Mouse (Mus musculus) CH12.LX (cell line): ENCODE data around the gene Cpb1. TPM values are rescaled to one million over a fixed set of nuclear protein-coding genes. Genes with fewer than 3 reads are reported as not detected.

ENCODE experiments used
- DNase-seq: peaks from one replicate; pipeline ENCODE4 v3.0.0-alpha.2; 2013; ENCODE audit errors: extremely low read depth
- H3K27ac ChIP-seq: 2 replicates; pipeline ENCODE4 v1.5.1; 2012; ENCODE audit warnings: low read depth, mild to moderate bottlenecking, control low read depth, moderate library complexity; ENCODE audit not compliant: insufficient read depth
- H3K27me3 ChIP-seq: replicated peaks from 2 replicates; pipeline ENCODE3; 2012; ENCODE audit warnings: inconsistent platforms
- H3K36me3 ChIP-seq, 2 experiments: replicated peaks in 1 of 2; 2 replicates each; pipeline versions ENCODE3 to v1.6.1; 2012; ENCODE audit warnings: inconsistent platforms in 1 of 2, low read length in 1 of 2, mild to moderate bottlenecking in 1 of 2, mixed read lengths in 1 of 2, moderate library complexity in 1 of 2; ENCODE audit not compliant: control insufficient read depth in 1 of 2, insufficient read depth in 1 of 2
- H3K4me1 ChIP-seq, 2 experiments: 2 replicates each; pipeline ENCODE4 v1.6.1; 2012; ENCODE audit warnings: inconsistent platforms in 1 of 2, moderate library complexity in 1 of 2; ENCODE audit not compliant: insufficient read depth in 2 of 2, control insufficient read depth in 1 of 2
- H3K4me2 ChIP-seq: 2 replicates; pipeline ENCODE4 v1.6.1; 2012; ENCODE audit warnings: low read depth, mild to moderate bottlenecking, control low read depth; ENCODE audit not compliant: poor library complexity, insufficient read depth, severe bottlenecking
- H3K4me3 ChIP-seq, 3 experiments: fragments of 150-350 bp in 1 of 3; sonication (generic) in 1 of 3; replicated peaks in 1 of 3; 2 replicates each; pipeline versions ENCODE3 to v1.5.1; 2011 to 2012; ENCODE audit warnings: low read depth in 2 of 3, low read length in 2 of 3, mild to moderate bottlenecking in 2 of 3, moderate library complexity in 2 of 3, control low read depth in 1 of 3, improper control_type of control experiment in 1 of 3, inconsistent platforms in 1 of 3, mixed read lengths in 1 of 3; ENCODE audit not compliant: poor library complexity in 1 of 3
- H3K79me2 ChIP-seq: replicated peaks from 2 replicates; pipeline ENCODE4 v1.6.1; 2012; ENCODE audit warnings: mild to moderate bottlenecking, moderate library complexity; ENCODE audit not compliant: control insufficient read depth, poor library complexity, insufficient read depth, severe bottlenecking; ENCODE audit errors: extremely low read depth
- H3K9ac ChIP-seq: 2 replicates; pipeline ENCODE4 v1.6.1; 2012; ENCODE audit warnings: low read depth, mild to moderate bottlenecking, control low read depth, moderate library complexity; ENCODE audit not compliant: insufficient read depth
- H3K9me3 ChIP-seq: replicated peaks from 2 replicates; pipeline ENCODE3; 2012; ENCODE audit warnings: low read length, inconsistent platforms, mixed read lengths
- CHD1 ChIP-seq: IDR thresholded peaks from 2 replicates; pipeline ENCODE4 v1.6.1; 2012; ENCODE audit warnings: low read depth, low read length, improper control_type of control experiment, inconsistent platforms
- CTCF ChIP-seq, 2 experiments: IDR thresholded peaks in 1 of 2; conservative IDR thresholded peaks in 1 of 2; 2 replicates each; pipeline ENCODE4 v1.5.1; 2011 to 2012; ENCODE audit warnings: low read depth in 2 of 2, low read length in 2 of 2, improper control_type of control experiment in 1 of 2, inconsistent platforms in 1 of 2, mild to moderate bottlenecking in 1 of 2, moderate library complexity in 1 of 2
- ETS1 ChIP-seq: conservative IDR thresholded peaks from 2 replicates; pipeline ENCODE4 v1.6.1; 2012; ENCODE audit warnings: low read depth, mild to moderate bottlenecking, inconsistent platforms, low read length, improper control_type of control experiment, moderate library complexity
- GABPA ChIP-seq: IDR thresholded peaks from 2 replicates; pipeline ENCODE4 v1.6.1; 2012; ENCODE audit warnings: low read depth, low read length, improper control_type of control experiment, inconsistent platforms; ENCODE audit not compliant: insufficient replicate concordance
- IRF4 ChIP-seq: IDR thresholded peaks from 2 replicates; pipeline ENCODE4 v1.6.1; 2014; ENCODE audit warnings: low read depth, mild to moderate bottlenecking, inconsistent platforms, low read length, improper control_type of control experiment
- JUN ChIP-seq: IDR thresholded peaks from 2 replicates; pipeline ENCODE4 v1.6.1; 2011; ENCODE audit warnings: low read depth, mild to moderate bottlenecking, low read length, improper control_type of control experiment, moderate library complexity; ENCODE audit not compliant: insufficient read depth
- MAX ChIP-seq: IDR thresholded peaks from 2 replicates; pipeline ENCODE4 v1.6.1; 2011; ENCODE audit warnings: low read length, improper control_type of control experiment
- MXI1 ChIP-seq: IDR thresholded peaks from 2 replicates; pipeline ENCODE4 v1.6.1; 2011; ENCODE audit warnings: mild to moderate bottlenecking, low read depth, low read length, improper control_type of control experiment
- NELFE ChIP-seq: IDR thresholded peaks from 2 replicates; pipeline ENCODE4 v1.6.1; 2011; ENCODE audit warnings: low read depth, low read length, improper control_type of control experiment
- RCOR1 ChIP-seq: conservative IDR thresholded peaks from 2 replicates; pipeline ENCODE4 v1.6.1; 2012; ENCODE audit warnings: low read depth, mild to moderate bottlenecking, inconsistent platforms, low read length, improper control_type of control experiment
- SMC3 ChIP-seq: IDR thresholded peaks from 2 replicates; pipeline ENCODE4 v1.6.1; 2011; ENCODE audit warnings: low read depth, low read length, improper control_type of control experiment
- TBP ChIP-seq: conservative IDR thresholded peaks from 2 replicates; pipeline ENCODE4 v1.6.1; 2011; ENCODE audit warnings: low read depth, low read length, improper control_type of control experiment
- TCF12 ChIP-seq: IDR thresholded peaks from 2 replicates; pipeline ENCODE4 v1.6.1; 2014; ENCODE audit warnings: low read depth, mild to moderate bottlenecking, inconsistent platforms, low read length, improper control_type of control experiment
- USF1 ChIP-seq: IDR thresholded peaks from 2 replicates; pipeline ENCODE4 v1.6.1; 2014; ENCODE audit warnings: low read depth, mild to moderate bottlenecking, inconsistent platforms, low read length, improper control_type of control experiment
- ZKSCAN1 ChIP-seq: IDR thresholded peaks from 2 replicates; pipeline ENCODE4 v1.6.1; 2012; ENCODE audit warnings: low read depth, inconsistent platforms, low read length, improper control_type of control experiment, borderline replicate concordance
- ZMIZ1 ChIP-seq: IDR thresholded peaks from 2 replicates; pipeline ENCODE4 v1.6.1; 2012; ENCODE audit warnings: low read depth, mild to moderate bottlenecking, inconsistent platforms, low read length, improper control_type of control experiment
- ZNF384 ChIP-seq: IDR thresholded peaks from 2 replicates; pipeline ENCODE4 v1.6.1; 2012; ENCODE audit warnings: low read depth, low read length, improper control_type of control experiment, inconsistent platforms
- dilution Hi-C: fragments of 300-500 bp; cut with MboI; formaldehyde crosslinking; loops from 2 replicates; pipeline ENCODE4 v1.14.3; 2020; ENCODE audit warnings: low sequenced_read_pairs; ENCODE audit not compliant: extremely low pct_unique_long_range_greater_than_20kb, extremely low pct_ligation_motif_present
- in situ Hi-C: fragments of 300-500 bp; cut with MboI; formaldehyde crosslinking; loops from 3 replicates; pipeline ENCODE4 v1.14.3; 2019; ENCODE audit warnings: low sequenced_read_pairs, low pct_ligation_motif_present, low pct_unique_long_range_greater_than_20kb, mixed read lengths
- polyA plus RNA-seq: library from polyadenylated mRNA; unstranded; fragments of >175 nt; gene quantifications from 2 replicates; pipeline ENCODE4 v1.2.1, GENCODE M21; 2012; ENCODE audit warnings: low read depth; ENCODE audit not compliant: insufficient read length
- total RNA-seq, 2 experiments: library from RNA; depleted of rRNA; stranded (reverse); fragments of 300-350 nt in 1 of 2; fragments of >200 nt in 1 of 2; gene quantifications; 2 replicates each; pipeline ENCODE4 v1.2.3; 2012 to 2014

Gene Cpb1
- total and polyA plus RNA-seq, 3 experiments = not detected

GRCm38 (mm10) chr3:20295546-20295945 is 20.0 kb upstream of the Cpb1 start:
- no peaks in the 10 kb centered on the region for H3K4me1 ChIP-seq
- no peak overlapping the region for H3K27ac ChIP-seq
- H3K9ac ChIP-seq = no peak overlapping the region
- no peaks in the 10 kb centered on the region for H3K36me3 ChIP-seq
- H3K9me3 ChIP-seq = no peaks in the 10 kb centered on the region
- no peaks in the 10 kb centered on the region for H3K27me3 ChIP-seq
- TF ChIP-seq TCF12 (no peak), ZNF384 (no peak), ETS1 (no peak), USF1 (no peak)
- TF ChIP-seq, all 38 proteins: peak for 0
- DNase-seq = no peak
- in situ Hi-C loops = no loop called here
- no peak overlapping the region for H3K4me2 ChIP-seq
- dilution Hi-C loops = no loop called here
- H3K4me3 ChIP-seq = no peak overlapping the region
- no peaks in the 10 kb centered on the region for H3K79me2 ChIP-seq

- Histone ChIP-seq H3K9ac (no peak overlapping the region), H3K27ac (no peak overlapping the region), H3K4me2 (peak overlapping the region; percentile 61; the same call in 1 of the 2 replicates), H3K9me3 (no peaks in the 10 kb centered on the region), H3K36me3 (no peaks in the 10 kb centered on the region), H3K79me2 (no peaks in the 10 kb centered on the region), H3K4me1 (no peaks in the 10 kb centered on the region), H3K4me3 (no peak overlapping the region), H3K27me3 (no peaks in the 10 kb centered on the region)
- no peak for TF ChIP-seq ZNF384
- no peak for TF ChIP-seq IRF4
- TF ChIP-seq MXI1 = no peak
- no peak for TF ChIP-seq ZKSCAN1
- TF ChIP-seq NELFE = no peak
- TF ChIP-seq MAX = no peak
- TF ChIP-seq SMC3 = no peak
- TF ChIP-seq GABPA = no peak
- TF ChIP-seq JUN = no peak
- TF ChIP-seq CTCF (conservative IDR thresholded peaks at IDR 0.05 in 1 of 2, IDR thresholded peaks at IDR 0.05 in 1 of 2; ENCODE audit: low read depth in 2 of 2, low read length in 2 of 2) = no peak
- TF ChIP-seq RCOR1 = no peak
- TF ChIP-seq ZMIZ1 = no peak
- no peak for TF ChIP-seq CHD1
- TF ChIP-seq TBP = no peak
- DNase-seq = no peak
- in situ Hi-C loops = no loop called here
- dilution Hi-C loops = no loop called here
Measured at GRCm38 (mm10) chr3:20294542-20295348, 19.2 kb upstream of the Cpb1 start.
